Mouse (Mus musculus) bone marrow, adult 2 months (tissue): ENCODE data around the gene Hjurp.

Experiments used
- CTCF ChIP-seq: fragments of 200-500 bp; IDR thresholded peaks from 2 replicates; pipeline ENCODE4 v1.5.1; 2011; ENCODE audit warnings: low read length, control low read depth; ENCODE audit not compliant: control insufficient read depth, insufficient read depth
- POLR2A ChIP-seq: fragments of 200-500 bp; IDR thresholded peaks from 2 replicates; pipeline ENCODE4 v1.6.1; 2011; ENCODE audit warnings: low read depth, mild to moderate bottlenecking, control low read depth, low read length, borderline replicate concordance; ENCODE audit not compliant: control insufficient read depth

- TF ChIP-seq POLR2A (no peak), CTCF (no peak)
These were observed 13.1 kb upstream of the Hjurp start for GRCm38 (mm10) chr1:88290511-88290910.
